Mouse (Mus musculus): ENCODE results near the gene Adgrl3. TPM values are rescaled to one million over a fixed set of nuclear protein-coding genes. Genes with fewer than 3 reads are reported as not detected.

The Adgrl3 gene
- polyA plus RNA-seq, 1 experiment from 2014 or later: 18.8 TPM

DNA sequence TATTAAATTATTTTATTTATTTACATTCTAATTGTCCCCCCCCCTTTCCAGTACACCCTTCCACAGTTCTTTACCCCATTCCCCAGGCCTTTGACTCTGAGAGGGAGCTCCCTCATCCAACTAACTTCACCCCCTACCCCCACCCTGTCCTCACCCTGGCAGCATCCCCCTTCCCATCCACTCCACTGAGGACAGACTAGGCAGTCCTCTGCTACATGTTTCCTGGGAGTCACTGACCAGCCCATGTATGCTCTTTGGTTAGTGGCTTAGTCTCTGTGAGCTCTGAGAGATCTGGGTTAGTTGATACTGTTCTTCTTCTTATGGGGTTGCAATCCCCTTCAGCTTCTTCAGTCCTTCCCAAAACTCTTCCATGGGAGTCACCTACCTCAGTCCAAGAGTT, 180.4 kb downstream of the Adgrl3 start:
- no peaks in the 10 kb centered on the region for H3K9me3 ChIP-seq (replicated peaks; ENCODE audit: control insufficient read depth, low read length)
- H3K4me3 ChIP-seq (ENCODE audit: low read depth, low read length): no peak overlapping the region
- ATAC-seq (replicated peaks; ENCODE audit: insufficient number of reproducible peaks, low FRiP score, low TSS enrichment, low read depth) (no peak), DNase-seq (ENCODE audit: low spot score) (no peak)
- no peak overlapping the region for H3K9ac ChIP-seq (replicated peaks; ENCODE audit: low read length)
- no peaks in the 10 kb centered on the region for H3K4me1 ChIP-seq (ENCODE audit: control insufficient read depth, insufficient read depth, low read length)
- no peak overlapping the region for H3K4me2 ChIP-seq (ENCODE audit: low read depth, low read length)
- H3K27me3 ChIP-seq (ENCODE audit: control insufficient read depth, insufficient read depth, low read length): no peaks in the 10 kb centered on the region
- no peaks in the 10 kb centered on the region for H3K36me3 ChIP-seq (replicated peaks; ENCODE audit: control insufficient read depth, insufficient read depth, low read depth, low read length)
- H3K27ac ChIP-seq (replicated peaks; ENCODE audit: low read depth, low read length): no peak overlapping the region

DNA sequence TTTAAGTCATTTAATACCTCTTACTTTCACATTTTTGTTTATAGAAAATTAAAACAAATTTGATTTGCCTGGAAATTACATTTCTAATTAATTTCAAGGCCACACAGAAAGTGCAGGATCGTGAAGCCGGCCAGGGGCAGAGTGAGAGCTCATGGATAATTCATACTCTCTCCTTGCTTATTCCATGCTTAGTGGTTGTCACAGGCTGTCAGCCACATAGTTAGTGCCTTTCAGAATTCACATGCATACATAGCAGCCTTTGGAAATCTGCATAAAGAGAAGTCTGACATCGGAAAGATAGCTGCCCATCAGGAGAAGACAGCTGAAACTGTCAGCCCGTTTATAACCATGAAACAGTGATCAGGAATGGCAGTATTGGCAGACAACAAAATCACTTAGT, 181.9 kb downstream of the Adgrl3 start:
- no peak overlapping the region for H3K9ac ChIP-seq (replicated peaks; ENCODE audit: low read length)
- no peaks in the 10 kb centered on the region for H3K36me3 ChIP-seq (replicated peaks; ENCODE audit: control insufficient read depth, insufficient read depth, low read depth, low read length)
- no peaks in the 10 kb centered on the region for H3K27me3 ChIP-seq (ENCODE audit: control insufficient read depth, insufficient read depth, low read length)
- 73% methylated on average over 4 of the region's 4 CpGs for WGBS
- H3K4me2 ChIP-seq (ENCODE audit: low read depth, low read length): no peak overlapping the region
- H3K4me1 ChIP-seq (ENCODE audit: control insufficient read depth, insufficient read depth, low read length): no peaks in the 10 kb centered on the region
- no peak for ATAC-seq (replicated peaks; ENCODE audit: insufficient number of reproducible peaks, low FRiP score, low TSS enrichment, low read depth)
- no peaks in the 10 kb centered on the region for H3K9me3 ChIP-seq (replicated peaks; ENCODE audit: control insufficient read depth, low read length)
- no peak for DNase-seq (ENCODE audit: low spot score)
- H3K27ac ChIP-seq (replicated peaks; ENCODE audit: low read depth, low read length): no peak overlapping the region
- no peak overlapping the region for H3K4me3 ChIP-seq (ENCODE audit: low read depth, low read length)

DNA sequence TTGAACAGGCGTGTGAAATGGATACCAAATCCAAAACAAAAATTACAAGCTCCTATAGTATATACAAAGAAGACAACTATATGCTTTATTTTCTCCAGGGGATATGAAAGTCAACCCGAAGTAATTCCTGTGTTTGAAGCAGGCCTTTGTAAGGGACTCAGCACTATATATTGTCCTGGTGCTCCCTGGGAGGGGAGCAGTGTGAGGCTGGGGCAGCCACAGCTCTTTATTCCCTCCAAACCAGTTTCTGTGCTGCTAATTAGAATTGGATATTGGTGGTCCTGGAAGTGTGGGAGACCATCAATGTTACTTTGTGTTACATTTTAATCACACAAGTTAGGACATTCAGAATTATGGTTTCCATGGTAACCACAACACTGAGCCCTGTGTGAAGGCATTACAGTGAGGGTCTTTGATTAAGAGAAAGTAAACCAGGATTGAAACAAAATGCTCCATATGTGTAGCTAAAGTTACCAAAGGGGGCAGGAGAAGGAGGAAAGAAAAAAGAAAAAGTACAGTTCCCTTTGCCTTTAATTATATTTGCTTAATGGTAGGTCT, 198.6 kb downstream of the Adgrl3 start:
- peak; percentile 33 for DNase-seq (ENCODE audit: low spot score)
- no peaks in the 10 kb centered on the region for H3K4me1 ChIP-seq (ENCODE audit: control insufficient read depth, insufficient read depth, low read length)
- no peaks in the 10 kb centered on the region for H3K36me3 ChIP-seq (replicated peaks; ENCODE audit: control insufficient read depth, insufficient read depth, low read depth, low read length)
- WGBS: 54% methylated on average over 2 of the region's 2 CpGs
- no peaks in the 10 kb centered on the region for H3K27me3 ChIP-seq (ENCODE audit: control insufficient read depth, insufficient read depth, low read length)
- H3K9me3 ChIP-seq (replicated peaks; ENCODE audit: control insufficient read depth, low read length): no peaks in the 10 kb centered on the region
- no peak overlapping the region for H3K4me3 ChIP-seq (ENCODE audit: low read depth, low read length)
- H3K9ac ChIP-seq (replicated peaks; ENCODE audit: low read length): no peak overlapping the region
- no peak overlapping the region for H3K27ac ChIP-seq (replicated peaks; ENCODE audit: low read depth, low read length)
- no peak overlapping the region for H3K4me2 ChIP-seq (ENCODE audit: low read depth, low read length)
- ATAC-seq (replicated peaks; ENCODE audit: insufficient number of reproducible peaks, low FRiP score, low TSS enrichment, low read depth): peak; percentile 73

DNA sequence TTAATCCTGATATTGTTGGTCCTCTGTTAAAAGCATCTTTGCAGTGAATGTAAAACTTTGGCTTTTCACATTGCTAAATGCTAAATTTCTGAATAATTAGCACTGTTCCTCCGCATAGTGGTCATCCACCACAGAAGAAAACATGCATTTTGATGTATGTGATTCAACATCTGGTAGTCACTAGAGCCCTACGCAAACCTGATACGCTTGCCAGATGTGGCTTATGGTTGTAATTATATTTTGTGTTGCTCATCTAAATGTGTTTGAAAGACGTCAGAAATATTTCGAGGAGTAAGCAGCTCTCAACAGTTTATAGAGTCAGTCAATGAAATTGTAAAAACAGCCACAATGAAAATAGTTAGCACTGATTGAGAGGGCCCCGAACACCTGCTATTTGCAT, 204.5 kb downstream of the Adgrl3 start:
- H3K9ac ChIP-seq (replicated peaks; ENCODE audit: low read length): no peak overlapping the region
- H3K4me1 ChIP-seq (ENCODE audit: control insufficient read depth, insufficient read depth, low read length): no peaks in the 10 kb centered on the region
- no peak for ATAC-seq (replicated peaks; ENCODE audit: insufficient number of reproducible peaks, low FRiP score, low TSS enrichment, low read depth)
- peak; percentile 78 for DNase-seq (ENCODE audit: low spot score)
- no peak overlapping the region for H3K27ac ChIP-seq (replicated peaks; ENCODE audit: low read depth, low read length)
- no peak overlapping the region for H3K4me3 ChIP-seq (ENCODE audit: low read depth, low read length)
- no peaks in the 10 kb centered on the region for H3K36me3 ChIP-seq (replicated peaks; ENCODE audit: control insufficient read depth, insufficient read depth, low read depth, low read length)
- WGBS: 43% methylated on average over 6 of the region's 6 CpGs
- no peaks in the 10 kb centered on the region for H3K27me3 ChIP-seq (ENCODE audit: control insufficient read depth, insufficient read depth, low read length)
- no peaks in the 10 kb centered on the region for H3K9me3 ChIP-seq (replicated peaks; ENCODE audit: control insufficient read depth, low read length)
- no peak overlapping the region for H3K4me2 ChIP-seq (ENCODE audit: low read depth, low read length)

DNA sequence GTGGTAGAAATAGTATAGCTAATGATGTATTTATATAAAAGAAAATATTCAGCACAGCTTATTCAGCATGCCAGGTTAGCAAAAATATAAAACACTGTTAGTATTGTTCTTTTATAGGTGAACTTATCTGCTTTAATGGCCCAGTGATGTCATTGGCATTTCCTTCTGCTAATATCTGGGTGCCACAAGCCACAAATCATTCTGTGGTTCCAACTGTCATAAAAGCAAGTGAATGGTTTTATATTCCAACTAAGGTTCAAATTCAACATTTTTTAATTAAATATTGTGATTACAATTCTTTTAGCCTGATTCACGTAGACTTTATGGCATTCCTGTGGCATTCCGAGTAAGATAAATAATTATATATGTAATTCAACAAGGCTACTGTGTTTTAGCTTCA, 205.5 kb downstream of the Adgrl3 start:
- Histone ChIP-seq H3K4me3 (ENCODE audit: low read depth, low read length) (no peak overlapping the region), H3K36me3 (replicated peaks; ENCODE audit: control insufficient read depth, insufficient read depth, low read depth, low read length) (no peaks in the 10 kb centered on the region), H3K27me3 (ENCODE audit: control insufficient read depth, insufficient read depth, low read length) (no peaks in the 10 kb centered on the region), H3K9me3 (replicated peaks; ENCODE audit: control insufficient read depth, low read length) (no peaks in the 10 kb centered on the region), H3K27ac (replicated peaks; ENCODE audit: low read depth, low read length) (no peak overlapping the region), H3K4me1 (ENCODE audit: control insufficient read depth, insufficient read depth, low read length) (no peaks in the 10 kb centered on the region), H3K4me2 (ENCODE audit: low read depth, low read length) (no peak overlapping the region), H3K9ac (replicated peaks; ENCODE audit: low read length) (no peak overlapping the region)
- ATAC-seq (replicated peaks; ENCODE audit: insufficient number of reproducible peaks, low FRiP score, low TSS enrichment, low read depth) (no peak), DNase-seq (ENCODE audit: low spot score) (no peak)
- WGBS: 76% methylated on average over 2 of the region's 2 CpGs

DNA sequence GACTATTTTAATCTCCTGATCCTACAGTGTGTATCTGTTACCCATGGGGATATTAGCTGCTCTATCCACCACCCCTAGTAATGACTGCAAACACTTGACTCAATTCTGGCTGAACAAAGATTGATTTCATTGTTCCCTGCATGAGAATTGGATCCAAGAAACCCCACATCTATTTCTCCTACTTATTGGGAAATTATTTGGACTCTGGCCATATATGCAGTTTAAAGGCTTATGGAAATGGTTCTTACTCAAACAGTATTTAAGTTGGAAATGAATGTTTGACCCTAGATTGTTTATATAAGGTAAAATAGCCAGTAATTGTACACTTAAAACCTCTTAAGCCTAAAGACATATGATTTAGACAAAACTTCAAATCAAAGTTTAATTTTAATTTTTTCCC, 207.3 kb downstream of the Adgrl3 start:
- no peak for ATAC-seq (replicated peaks; ENCODE audit: insufficient number of reproducible peaks, low FRiP score, low TSS enrichment, low read depth)
- Histone ChIP-seq H3K4me3 (ENCODE audit: low read depth, low read length) (no peak overlapping the region), H3K27me3 (ENCODE audit: control insufficient read depth, insufficient read depth, low read length) (no peaks in the 10 kb centered on the region), H3K4me1 (ENCODE audit: control insufficient read depth, insufficient read depth, low read length) (no peaks in the 10 kb centered on the region), H3K27ac (replicated peaks; ENCODE audit: low read depth, low read length) (no peak overlapping the region), H3K4me2 (ENCODE audit: low read depth, low read length) (no peak overlapping the region), H3K9ac (replicated peaks; ENCODE audit: low read length) (no peak overlapping the region), H3K36me3 (replicated peaks; ENCODE audit: control insufficient read depth, insufficient read depth, low read depth, low read length) (no peaks in the 10 kb centered on the region), H3K9me3 (replicated peaks; ENCODE audit: control insufficient read depth, low read length) (no peaks in the 10 kb centered on the region)
- no peak for DNase-seq (ENCODE audit: low spot score)

DNA sequence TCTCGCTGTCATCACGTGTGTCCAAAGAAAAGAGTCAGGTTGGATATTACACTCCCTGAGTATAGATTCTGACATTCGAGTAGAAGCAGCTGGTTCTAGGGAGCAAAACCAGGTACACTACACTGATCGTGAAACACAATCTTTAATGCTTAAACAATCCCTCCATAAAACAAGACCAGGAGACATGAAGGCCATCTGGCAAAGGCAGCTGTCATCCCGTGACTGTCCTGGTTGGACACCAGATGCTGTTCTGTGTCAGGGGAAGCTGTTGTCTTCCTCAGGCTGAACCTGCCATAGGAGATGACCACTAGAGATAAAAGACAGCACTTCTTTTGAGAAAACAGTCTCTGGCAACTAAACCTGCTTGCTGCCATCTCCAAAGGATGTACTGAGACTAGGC, 228.8 kb downstream of the Adgrl3 start:
- Histone ChIP-seq H3K4me1 (ENCODE audit: control insufficient read depth, insufficient read depth, low read length) (no peaks in the 10 kb centered on the region), H3K4me3 (ENCODE audit: low read depth, low read length) (no peak overlapping the region), H3K36me3 (replicated peaks; ENCODE audit: control insufficient read depth, insufficient read depth, low read depth, low read length) (no peaks in the 10 kb centered on the region), H3K4me2 (ENCODE audit: low read depth, low read length) (no peak overlapping the region), H3K27me3 (ENCODE audit: control insufficient read depth, insufficient read depth, low read length) (no peaks in the 10 kb centered on the region), H3K9me3 (replicated peaks; ENCODE audit: control insufficient read depth, low read length) (no peaks in the 10 kb centered on the region), H3K9ac (replicated peaks; ENCODE audit: low read length) (no peak overlapping the region), H3K27ac (replicated peaks; ENCODE audit: low read depth, low read length) (no peak overlapping the region)
- ATAC-seq (replicated peaks; ENCODE audit: insufficient number of reproducible peaks, low FRiP score, low TSS enrichment, low read depth) (no peak), DNase-seq (ENCODE audit: low spot score) (no peak)
- WGBS: 75% methylated on average over 5 of the region's 5 CpGs

DNA sequence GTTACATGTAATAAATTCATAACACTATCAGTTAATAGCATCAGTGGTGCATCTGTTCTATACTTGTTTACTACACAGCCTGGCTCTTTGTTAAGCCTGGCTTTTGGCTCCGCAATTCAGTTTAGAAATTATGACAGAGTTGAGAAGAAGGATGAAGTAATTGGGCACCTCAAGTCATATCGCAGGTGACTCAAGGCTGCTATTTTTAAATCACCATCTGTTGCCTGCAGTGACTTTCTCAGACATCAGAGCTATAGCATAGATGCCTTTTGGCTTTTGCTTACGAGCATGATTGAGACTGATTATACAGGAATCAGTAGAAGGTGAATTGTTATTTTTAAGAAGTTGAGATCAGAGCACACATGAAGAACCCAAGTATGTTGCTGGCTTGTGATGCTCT, 236.2 kb downstream of the Adgrl3 start:
- no peak for ATAC-seq (replicated peaks; ENCODE audit: insufficient number of reproducible peaks, low FRiP score, low TSS enrichment, low read depth)
- Histone ChIP-seq H3K4me3 (ENCODE audit: low read depth, low read length) (no peak overlapping the region), H3K9ac (replicated peaks; ENCODE audit: low read length) (no peak overlapping the region), H3K4me2 (ENCODE audit: low read depth, low read length) (no peak overlapping the region), H3K9me3 (replicated peaks; ENCODE audit: control insufficient read depth, low read length) (no peaks in the 10 kb centered on the region), H3K36me3 (replicated peaks; ENCODE audit: control insufficient read depth, insufficient read depth, low read depth, low read length) (no peaks in the 10 kb centered on the region), H3K27ac (replicated peaks; ENCODE audit: low read depth, low read length) (no peak overlapping the region), H3K27me3 (ENCODE audit: control insufficient read depth, insufficient read depth, low read length) (no peaks in the 10 kb centered on the region), H3K4me1 (ENCODE audit: control insufficient read depth, insufficient read depth, low read length) (no peaks in the 10 kb centered on the region)
- DNase-seq (ENCODE audit: low spot score): no peak
- WGBS: 94% methylated on average over 3 of the region's 3 CpGs
